Mouse (Mus musculus) heart, postnatal 0 days (tissue): Measurements from ENCODE around the gene Tpcn1. TPM values are rescaled to one million over a fixed set of nuclear protein-coding genes. Genes with fewer than 3 reads are reported as not detected.
A peak's percentile ranks its signal among the peaks of the same experiment; 100 is the strongest.

Experiments used
- ATAC-seq: fragments of 200-750 bp; cut with Nextera tagmentation; 2 replicates; pipeline ENCODE4 v1.8.0; 2017; ENCODE audit warnings: low read depth, moderate number of reproducible peaks, moderate library complexity; ENCODE audit not compliant: insufficient read depth
- DNase-seq: peaks from one replicate; pipeline ENCODE4 v3.0.0-alpha.2; 2016; ENCODE audit warnings: low spot score
- H3K27ac ChIP-seq: fragments of 300-500 bp; sonication (generic); 2 replicates; pipeline ENCODE4 v1.5.1; 2014; ENCODE audit warnings: low read depth, mild to moderate bottlenecking
- H3K27me3 ChIP-seq: fragments of 300-500 bp; sonication (generic); 2 replicates; pipeline ENCODE4 v1.6.1; 2014; ENCODE audit warnings: low read length, mixed read lengths; ENCODE audit not compliant: control insufficient read depth, insufficient read depth
- H3K36me3 ChIP-seq: fragments of 300-500 bp; sonication (generic); replicated peaks from 2 replicates; pipeline ENCODE4 v1.6.1; 2014; ENCODE audit warnings: low read length, mixed read lengths; ENCODE audit not compliant: control insufficient read depth, insufficient read depth
- H3K4me1 ChIP-seq: fragments of 300-500 bp; sonication (generic); 2 replicates; pipeline ENCODE4 v1.6.1; 2014; ENCODE audit warnings: antibody characterized with exemption; ENCODE audit not compliant: control insufficient read depth, insufficient read depth
- H3K4me2 ChIP-seq: fragments of 300-500 bp; sonication (generic); 2 replicates; pipeline ENCODE4 v1.6.1; 2014; ENCODE audit warnings: low read depth, mild to moderate bottlenecking, low read length, moderate library complexity
- H3K4me3 ChIP-seq: fragments of 300-500 bp; sonication (generic); 2 replicates; pipeline ENCODE4 v1.5.1; 2014; ENCODE audit warnings: low read depth, low read length
- H3K9ac ChIP-seq: fragments of 300-500 bp; sonication (generic); replicated peaks from 2 replicates; pipeline ENCODE4 v1.6.1; 2014; ENCODE audit warnings: low read depth, low read length, mixed read lengths
- H3K9me3 ChIP-seq: fragments of 300-500 bp; sonication (generic); replicated peaks from 2 replicates; pipeline ENCODE4 v1.6.1; 2016; ENCODE audit warnings: low read length; ENCODE audit not compliant: control insufficient read depth
- CTCF ChIP-seq: IDR thresholded peaks from 2 replicates; pipeline ENCODE4 v1.5.1; 2016; ENCODE audit warnings: antibody characterized with exemption, control low read depth, low read depth
- EP300 ChIP-seq: IDR thresholded peaks from 2 replicates; pipeline ENCODE4 v1.6.1; 2016; ENCODE audit warnings: antibody characterized with exemption, low read depth
- WGBS: fragments of 180-500 bp; shearing (Covaris S2); extraction: QIAGEN DNeasy Blood & Tissue Kit; methylation state at CpG from one replicate; pipeline ENCODE4 v1.1.7; 2014; 5-methylcytosine and 5-hydroxymethylcytosine counted together
- polyA plus RNA-seq: library from polyadenylated mRNA; unstranded; fragments of >200 nt; fragmentation: Nextera tagmentation; extraction: Ambion mirVana; gene quantifications from 2 replicates; pipeline ENCODE4 v1.2.1, GENCODE M21; 2015
- total RNA-seq: library from RNA; depleted of rRNA; stranded (reverse); fragments of >200 nt; gene quantifications from 2 replicates; pipeline ENCODE4 v1.2.3, GENCODE M21; 2014; ENCODE audit warnings: low replicate concordance

Gene Tpcn1
- total and polyA plus RNA-seq, 2 experiments from 2014 or later, result 11.5 to 15.8 TPM

GRCm38 (mm10) chr5:120510982-120511642 is 77.4 kb downstream of the Tpcn1 start, which contains the start of gene Slc8b1:
Gene Slc8b1, plus strand, starts transcription at chr5:120511168.
- H3K27me3 ChIP-seq, result no peaks in the 10 kb centered on the region
- H3K4me3 ChIP-seq, result peak within 1 kb of the TSS; percentile 56
- H3K4me2 ChIP-seq, result peak within 1 kb of the TSS; percentile 69
- no peaks in the 10 kb centered on the region for H3K9me3 ChIP-seq
- WGBS, result 1% methylated on average over 36 of the region's 36 CpGs
- 0 out of 2 replicates have a peak within 1 kb of the TSS, but pooled peaks have one; percentile 49 for H3K27ac ChIP-seq
- no peaks in the 10 kb centered on the region for H3K36me3 ChIP-seq
- peak within 1 kb of the TSS; percentile 51 for H3K9ac ChIP-seq
- peak; percentile 95 for DNase-seq
- peaks cover 10% of the 10 kb centered on the region; the same call in 1 of the 2 replicates for H3K4me1 ChIP-seq
- TF ChIP-seq EP300 (no peak), CTCF (no peak)
- peak; percentile 97 for ATAC-seq

DNA sequence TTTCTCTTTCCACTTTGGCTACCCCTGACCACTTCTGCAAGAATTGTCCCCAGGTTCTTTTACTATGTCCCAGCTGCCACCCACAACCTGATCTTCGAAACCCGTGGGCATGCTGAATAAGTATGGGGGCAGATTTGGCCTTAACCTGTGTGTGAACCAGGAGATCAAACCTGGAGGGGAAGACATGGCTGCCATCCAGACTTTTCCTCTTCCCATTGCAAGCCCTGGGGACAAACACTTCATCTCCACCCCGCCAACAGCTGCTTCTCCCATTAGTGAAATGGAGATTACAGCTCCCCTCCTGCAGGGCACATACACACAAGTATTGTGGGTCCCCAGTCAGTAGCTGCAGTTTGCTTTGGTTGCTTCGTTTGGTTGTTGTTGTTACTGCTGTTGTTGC is 81.2 kb downstream of the Tpcn1 start:
- Histone ChIP-seq H3K4me2 (no peak overlapping the region), H3K36me3 (no peaks in the 10 kb centered on the region), H3K4me1 (peaks cover 7% of the 10 kb centered on the region), H3K27me3 (no peaks in the 10 kb centered on the region), H3K4me3 (no peak overlapping the region), H3K9ac (no peak overlapping the region), H3K9me3 (no peaks in the 10 kb centered on the region), H3K27ac (no peak overlapping the region)
- no peak for DNase-seq
- no peak for ATAC-seq
- WGBS, result 54% methylated on average over 4 of the region's 4 CpGs
- no peak for TF ChIP-seq EP300
- no peak for TF ChIP-seq CTCF

- Histone ChIP-seq H3K9ac (no peak overlapping the region), H3K27ac (no peak overlapping the region), H3K4me1 (peaks cover 15% of the 10 kb centered on the region), H3K27me3 (no peaks in the 10 kb centered on the region), H3K36me3 (no peaks in the 10 kb centered on the region), H3K4me3 (no peak overlapping the region), H3K9me3 (no peaks in the 10 kb centered on the region), H3K4me2 (no peak overlapping the region)
- DNase-seq, result no peak
- TF ChIP-seq CTCF (no peak), EP300 (no peak)
- no peak for ATAC-seq
- WGBS, result 25% methylated on average over 9 of the region's 9 CpGs
Observed at GRCm38 (mm10) chr5:120506490-120506889, 82.0 kb downstream of the Tpcn1 start.

- peaks cover 15% of the 10 kb centered on the region for H3K4me1 ChIP-seq
- H3K36me3 ChIP-seq, result no peaks in the 10 kb centered on the region
- ATAC-seq (no peak), DNase-seq (no peak)
- no peaks in the 10 kb centered on the region for H3K9me3 ChIP-seq
- H3K4me3 ChIP-seq, result no peak overlapping the region
- no peak overlapping the region for H3K4me2 ChIP-seq
- no peak overlapping the region for H3K9ac ChIP-seq
- no peaks in the 10 kb centered on the region for H3K27me3 ChIP-seq
- TF ChIP-seq EP300, result no peak
- TF ChIP-seq CTCF, result no peak
- 62% methylated on average over 9 of the region's 9 CpGs for WGBS
- no peak overlapping the region for H3K27ac ChIP-seq
Observed at GRCm38 (mm10) chr5:120505781-120506180, 82.7 kb downstream of the Tpcn1 start.

DNA sequence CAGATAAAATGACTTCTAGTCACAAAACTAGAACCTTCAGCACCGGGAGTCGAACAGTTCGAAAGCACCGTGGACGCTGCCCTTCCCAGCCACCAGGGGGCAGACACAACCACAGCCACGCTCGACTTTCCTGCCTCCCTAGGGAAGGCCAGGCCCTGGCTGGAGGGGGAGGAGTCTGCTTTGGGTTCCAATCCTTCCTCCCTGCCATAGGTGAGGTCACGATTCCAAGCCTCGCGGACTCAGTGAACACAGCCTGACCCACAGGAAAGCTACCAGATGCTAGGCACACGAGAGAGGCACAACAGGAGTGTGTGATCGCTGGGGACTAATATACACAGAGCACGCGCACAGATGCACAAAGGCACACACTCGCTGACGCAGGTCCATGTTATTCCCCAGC is 83.1 kb downstream of the Tpcn1 start:
- DNase-seq (peak; percentile 63), ATAC-seq (peak; percentile 28; the same call in 1 of the 2 replicates)
- peaks cover 15% of the 10 kb centered on the region for H3K4me1 ChIP-seq
- TF ChIP-seq EP300, result no peak
- TF ChIP-seq CTCF, result peak; percentile 85
- WGBS, result 24% methylated on average over 16 of the region's 16 CpGs
- H3K27me3 ChIP-seq, result no peaks in the 10 kb centered on the region
- H3K4me2 ChIP-seq, result no peak overlapping the region
- H3K4me3 ChIP-seq, result no peak overlapping the region
- no peaks in the 10 kb centered on the region for H3K9me3 ChIP-seq
- no peak overlapping the region for H3K9ac ChIP-seq
- H3K36me3 ChIP-seq, result no peaks in the 10 kb centered on the region
- H3K27ac ChIP-seq, result no peak overlapping the region
